Mouse (Mus musculus) G1E (cell line): ENCODE data around the gene Atmin. TPM values are rescaled to one million over a fixed set of nuclear protein-coding genes. Genes with fewer than 3 reads are reported as not detected.

Experiments used
- ATAC-seq: 2 replicates; pipeline ENCODE4 v1.8.0; 2016; ENCODE audit warnings: mild to moderate bottlenecking; ENCODE audit not compliant: insufficient number of reproducible peaks, poor library complexity, low FRiP score, severe bottlenecking; ENCODE audit errors: extremely low read depth
- DNase-seq: peaks from one replicate; pipeline ENCODE4 v3.0.0; 2012; ENCODE audit warnings: low spot score
- H3K27me3 ChIP-seq: 2 replicates; pipeline ENCODE4 v1.6.1; 2012; ENCODE audit warnings: mild to moderate bottlenecking, low read length, inconsistent platforms; ENCODE audit not compliant: insufficient read depth
- H3K36me3 ChIP-seq: replicated peaks from 2 replicates; pipeline ENCODE3; 2012; ENCODE audit warnings: mild to moderate bottlenecking, inconsistent platforms
- H3K4me1 ChIP-seq: 2 replicates; pipeline ENCODE4 v1.6.1; 2012; ENCODE audit warnings: low read depth, low read length, inconsistent platforms, mixed read lengths; ENCODE audit not compliant: insufficient read depth
- H3K4me3 ChIP-seq: 2 replicates; pipeline ENCODE4 v1.5.1; 2012; ENCODE audit warnings: low read depth, mild to moderate bottlenecking, inconsistent platforms, low read length, moderate library complexity, mixed read lengths
- H3K9me3 ChIP-seq: replicated peaks from 2 replicates; pipeline ENCODE4 v1.6.1; 2012; ENCODE audit warnings: inconsistent platforms
- CTCF ChIP-seq: IDR thresholded peaks from 2 replicates; pipeline ENCODE4 v1.5.1; 2012; ENCODE audit warnings: low read depth, low read length, inconsistent platforms, mixed read lengths
- GATA1 ChIP-seq: IDR thresholded peaks from 2 replicates; pipeline ENCODE4 v1.6.1; 2012; ENCODE audit warnings: borderline replicate concordance, low read length, inconsistent platforms, mixed read lengths
- GATA2 ChIP-seq: IDR thresholded peaks from 2 replicates; pipeline ENCODE4 v1.6.1; 2012; ENCODE audit warnings: low read depth, low read length, inconsistent platforms, borderline replicate concordance
- POLR2AphosphoS5 ChIP-seq: IDR thresholded peaks from 2 replicates; pipeline ENCODE4 v1.6.1; 2012; ENCODE audit warnings: low read depth, low read length, inconsistent platforms; ENCODE audit not compliant: insufficient replicate concordance
- TAL1 ChIP-seq: conservative IDR thresholded peaks from 2 replicates; pipeline ENCODE4 v1.6.1; 2012; ENCODE audit warnings: low read depth, low read length, inconsistent platforms, mixed read lengths
- polyA plus RNA-seq: library from polyadenylated mRNA; stranded (reverse); fragments of >175 nt; gene quantifications from 2 replicates; pipeline ENCODE4 v1.2.3, GENCODE M21; 2012
- total RNA-seq, 2 experiments: library from RNA; stranded (forward) in 1 of 2; stranded (reverse) in 1 of 2; fragments of 200-1000 nt in 1 of 2; fragments of >200 nt in 1 of 2; fragmentation: Nextera tagmentation in 1 of 2; gene quantifications; 2 replicates each; pipeline ENCODE4 v1.2.3; 2014 to 2017

Atmin gene
- total and polyA plus RNA-seq, 3 experiments = 13.7 to 39.1 (median 18.2) TPM

DNA sequence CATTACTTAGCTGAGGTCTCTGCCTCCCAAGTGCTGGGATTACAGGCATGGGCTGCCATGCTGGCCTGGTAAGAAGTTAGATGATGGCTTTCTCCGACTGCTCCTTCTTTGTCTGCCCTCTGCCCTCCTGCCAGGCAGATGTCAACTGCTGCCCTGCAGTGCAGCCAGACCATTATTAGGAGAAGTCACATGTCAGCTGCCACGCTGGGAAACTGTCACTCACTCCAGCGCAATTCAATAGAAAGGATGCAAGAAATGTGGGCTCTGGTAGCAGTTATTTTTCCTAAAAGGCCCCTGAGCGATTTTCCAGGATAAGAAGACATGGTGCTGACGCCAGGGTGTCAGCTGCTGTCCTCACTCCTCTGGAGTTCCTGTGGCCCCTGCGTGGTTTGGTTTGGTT is 7.7 kb upstream of the Atmin start:
- TF ChIP-seq GATA2 (no peak), TAL1 (no peak), GATA1 (no peak), CTCF (no peak), POLR2AphosphoS5 (no peak)
- H3K36me3 ChIP-seq = peaks cover 99% of the 10 kb centered on the region
- DNase-seq (no peak), ATAC-seq (no peak)
- no peaks in the 10 kb centered on the region for H3K27me3 ChIP-seq
- H3K4me1 ChIP-seq = no peaks in the 10 kb centered on the region
- H3K9me3 ChIP-seq = no peaks in the 10 kb centered on the region
- no peak overlapping the region for H3K4me3 ChIP-seq

DNA sequence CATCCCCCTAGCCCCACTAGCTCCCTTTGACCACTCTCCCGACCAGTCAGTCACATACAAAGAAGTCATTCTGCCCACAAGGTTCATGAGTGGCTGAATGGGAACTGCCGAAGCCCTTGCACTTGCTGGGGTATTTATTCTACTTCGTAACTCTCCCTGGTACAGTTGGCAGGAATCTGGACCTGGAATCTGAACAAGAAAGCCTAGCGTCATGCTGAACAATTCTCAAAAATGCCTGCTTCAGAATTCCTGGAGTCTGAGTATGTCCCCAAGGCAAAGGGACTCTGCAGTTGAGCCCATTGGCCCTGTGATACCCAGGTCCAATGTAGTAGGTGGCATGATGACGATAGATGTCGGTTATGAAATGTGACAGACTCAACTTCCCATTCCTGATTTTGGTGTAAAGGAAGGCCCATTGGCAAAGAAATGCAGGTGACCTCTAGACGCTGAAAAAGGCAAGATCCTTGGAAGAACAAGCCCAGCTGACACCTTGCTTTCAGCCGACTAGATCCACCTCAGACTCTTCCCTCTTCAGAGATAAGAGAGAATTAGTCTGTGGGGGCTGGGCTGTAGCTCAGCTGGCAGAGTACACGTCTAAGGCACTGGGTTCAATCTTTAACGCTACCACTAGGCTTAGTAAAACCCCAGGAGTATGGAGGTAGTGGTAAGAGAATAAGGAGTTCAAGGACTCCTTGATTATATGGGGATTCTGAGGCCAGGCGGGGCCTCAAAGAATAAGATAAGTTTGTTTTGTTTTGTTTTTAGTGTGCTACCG is 722 bp upstream of the Atmin start:
- no peak for DNase-seq
- Histone ChIP-seq H3K36me3 (peaks cover 73% of the 10 kb centered on the region), H3K9me3 (no peaks in the 10 kb centered on the region), H3K4me3 (no peak overlapping the region), H3K4me1 (peaks cover 43% of the 10 kb centered on the region), H3K27me3 (no peaks in the 10 kb centered on the region)
- TF ChIP-seq GATA1 (no peak), GATA2 (no peak), POLR2AphosphoS5 (no peak), TAL1 (no peak), CTCF (no peak)
- no peak for ATAC-seq

DNA sequence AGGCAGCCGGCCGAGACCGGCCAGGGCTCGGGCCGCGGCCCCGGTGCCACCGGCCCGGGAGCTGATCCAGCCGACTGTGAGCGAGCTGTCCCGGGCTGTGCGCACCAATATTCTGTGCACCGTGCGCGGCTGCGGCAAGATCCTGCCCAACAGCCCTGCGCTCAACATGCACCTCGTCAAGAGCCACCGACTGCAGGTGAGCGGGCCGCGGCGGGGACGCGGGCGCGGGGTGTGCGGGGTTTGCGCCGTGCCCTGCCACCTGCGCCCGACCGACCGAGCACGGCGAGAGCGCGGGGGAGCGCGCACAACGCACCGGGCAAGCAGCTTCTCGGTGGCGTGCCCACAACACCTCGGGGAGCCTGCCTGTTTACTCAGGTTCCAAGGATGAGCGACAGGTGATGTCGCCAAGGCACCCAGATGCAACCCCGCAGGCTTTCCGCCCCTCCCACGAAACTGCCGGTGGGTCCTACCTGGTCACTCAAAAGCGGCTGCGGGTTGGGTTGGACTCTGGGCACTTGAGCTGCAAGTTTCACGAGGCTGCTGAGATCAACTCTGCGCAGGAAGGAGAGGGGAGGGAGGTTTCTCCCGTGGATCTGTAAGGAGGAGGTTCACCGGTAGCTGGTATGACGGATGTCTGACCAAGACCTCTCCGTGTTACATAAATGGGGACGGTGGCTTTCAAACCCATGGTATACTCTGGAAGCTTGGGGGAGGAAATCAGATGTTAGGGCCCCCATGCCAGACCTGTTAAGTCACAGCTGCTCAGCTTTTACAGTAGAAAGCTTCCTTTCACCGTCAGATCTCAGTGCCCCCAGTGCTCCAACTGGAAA is 577 bp downstream of the Atmin start:
- TF ChIP-seq TAL1 (no peak), GATA1 (no peak), CTCF (no peak), GATA2 (no peak), POLR2AphosphoS5 (no peak)
- Histone ChIP-seq H3K9me3 (no peaks in the 10 kb centered on the region), H3K36me3 (peaks cover 67% of the 10 kb centered on the region), H3K4me3 (peak overlapping the region; percentile 100), H3K27me3 (no peaks in the 10 kb centered on the region), H3K4me1 (peaks cover 51% of the 10 kb centered on the region)
- no peak for ATAC-seq
- DNase-seq = peak; percentile 39

DNA sequence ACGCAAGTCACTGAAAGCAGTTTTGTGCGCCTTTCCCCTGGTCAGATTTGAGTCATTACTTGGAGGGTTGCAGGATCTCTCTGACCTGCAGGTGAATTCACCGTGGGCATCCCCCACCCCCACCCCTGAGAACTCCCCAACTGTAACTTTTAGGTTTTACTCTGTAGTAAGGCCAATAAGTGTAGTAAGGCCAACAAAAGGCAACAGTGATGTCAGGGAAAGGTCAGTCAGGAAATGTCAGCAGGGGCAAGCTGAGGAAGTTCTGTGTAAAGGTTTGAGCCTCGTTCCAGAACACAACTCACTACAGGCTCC is 1.1 kb downstream of the Atmin start:
- H3K36me3 ChIP-seq = peaks cover 66% of the 10 kb centered on the region
- H3K4me1 ChIP-seq = peaks cover 52% of the 10 kb centered on the region
- TF ChIP-seq GATA2 (no peak), GATA1 (no peak), POLR2AphosphoS5 (no peak)
- peak overlapping the region; percentile 100 for H3K4me3 ChIP-seq
- DNase-seq (no peak), ATAC-seq (no peak)
- H3K27me3 ChIP-seq = no peaks in the 10 kb centered on the region
- H3K9me3 ChIP-seq = no peaks in the 10 kb centered on the region

DNA sequence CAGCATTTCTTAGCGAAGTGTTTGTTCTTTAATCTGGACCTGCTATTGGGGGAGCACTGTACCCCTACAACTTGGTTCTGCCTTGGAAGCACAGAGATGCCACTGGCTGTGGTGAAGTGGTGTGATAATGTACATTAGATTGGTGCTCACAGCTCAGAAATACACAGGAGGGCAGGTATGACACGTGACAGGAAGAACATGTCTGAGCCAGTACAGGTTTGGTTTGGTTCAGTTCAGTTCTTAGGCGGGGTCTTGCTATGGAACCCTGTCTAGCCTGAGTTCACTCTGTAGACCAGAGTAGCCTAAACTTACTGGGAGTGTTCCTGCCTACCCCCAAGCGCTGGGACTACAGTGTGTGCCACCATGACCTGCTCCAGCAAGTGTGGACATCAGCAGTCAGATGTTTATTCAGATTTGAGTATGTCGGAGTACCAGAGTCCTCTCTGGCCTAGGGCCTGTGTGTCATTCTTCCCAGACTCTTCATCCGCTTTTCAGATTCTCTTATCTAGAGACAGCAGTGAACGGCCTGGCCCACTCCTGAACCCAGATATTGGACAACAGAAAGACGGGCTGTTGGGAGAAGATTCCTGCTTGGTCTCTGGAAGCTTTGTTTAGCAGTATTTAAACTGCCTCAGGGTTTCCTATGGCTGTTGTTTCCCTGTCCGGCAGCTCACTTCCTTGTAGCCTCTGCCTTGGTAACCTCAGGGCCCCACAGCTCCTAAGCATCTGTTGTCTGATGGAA is 2.1 kb downstream of the Atmin start:
- H3K4me1 ChIP-seq = peaks cover 58% of the 10 kb centered on the region
- H3K4me3 ChIP-seq = peak overlapping the region; percentile 100; the same call in 1 of the 2 replicates
- H3K9me3 ChIP-seq = no peaks in the 10 kb centered on the region
- peaks cover 65% of the 10 kb centered on the region for H3K36me3 ChIP-seq
- peak; percentile 43 for ATAC-seq
- TF ChIP-seq TAL1 (peak; percentile 65), GATA1 (no peak), GATA2 (no peak)
- H3K27me3 ChIP-seq = no peaks in the 10 kb centered on the region
- no peak for DNase-seq

DNA sequence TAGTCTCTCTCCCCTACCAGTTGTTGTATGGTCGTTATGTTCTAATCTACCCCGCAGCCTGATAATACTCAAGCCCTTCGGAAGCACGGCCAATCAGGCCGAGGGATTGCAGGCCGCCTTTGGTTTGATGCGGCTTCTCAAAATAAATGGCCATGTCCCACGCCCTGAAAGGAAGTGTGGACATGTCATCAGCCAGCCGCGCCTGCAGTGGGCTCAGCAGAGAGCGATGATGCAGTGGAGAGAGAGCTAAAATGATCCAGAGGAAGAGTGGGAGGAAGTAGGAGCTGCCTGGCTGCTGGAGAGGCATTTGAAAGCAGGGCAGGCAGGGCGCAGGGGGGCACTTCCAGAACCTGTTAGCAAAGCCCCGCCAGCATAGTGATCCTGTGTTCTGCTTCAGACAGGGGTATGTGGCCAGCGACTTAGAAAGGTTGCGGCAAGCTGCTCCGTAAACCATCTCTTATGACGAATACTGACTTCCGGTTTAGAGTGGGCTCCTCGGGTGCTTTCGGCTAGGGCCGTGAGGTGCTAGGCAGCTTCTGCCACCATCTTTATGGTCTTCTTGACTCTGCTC is 3.2 kb downstream of the Atmin start:
- no peaks in the 10 kb centered on the region for H3K27me3 ChIP-seq
- DNase-seq (no peak), ATAC-seq (no peak)
- TF ChIP-seq GATA2 = no peak
- peak overlapping the region; percentile 54; the same call in 1 of the 2 replicates for H3K4me3 ChIP-seq
- H3K36me3 ChIP-seq = peaks cover 59% of the 10 kb centered on the region
- H3K9me3 ChIP-seq = no peaks in the 10 kb centered on the region
- H3K4me1 ChIP-seq = peaks cover 67% of the 10 kb centered on the region
